Mouse (Mus musculus): ENCODE measurements at regions not wholly inside any gene's neighbourhood (a gene's known extent, or its start where the extent isn't known, plus 50 kb on each side); places are given as distances from the start of the nearest gene placed in this dataset.

- H3K4me1 ChIP-seq (ENCODE audit: control insufficient read depth in 1 of 2, insufficient read depth in 2 of 2, low read length in 2 of 2), result no peaks in the 10 kb centered on the region
- TF ChIP-seq MAFK (IDR thresholded peaks at IDR 0.05; ENCODE audit: borderline replicate concordance, low read depth, low read length) (no peak), E2F4 (IDR thresholded peaks at IDR 0.05; ENCODE audit: borderline replicate concordance, low read depth, low read length) (no peak), POLR2AphosphoS5 (IDR thresholded peaks at IDR 0.05; ENCODE audit: borderline replicate concordance, low read depth, low read length) (no peak), NELFE (IDR thresholded peaks at IDR 0.05; ENCODE audit: low read depth, low read length) (no peak), SMC3 (IDR thresholded peaks at IDR 0.05; ENCODE audit: low read depth, low read length) (no peak), JUND (IDR thresholded peaks at IDR 0.05; ENCODE audit: low read depth, low read length) (no peak), POLR2A (IDR thresholded peaks at IDR 0.05; ENCODE audit: control insufficient read depth in 1 of 2, insufficient read depth in 1 of 2, low read depth in 1 of 2, low read length in 2 of 2, poor library complexity in 1 of 2) (no peak), MXI1 (IDR thresholded peaks at IDR 0.05; ENCODE audit: low read depth, low read length) (no peak), ZNF384 (IDR thresholded peaks at IDR 0.05; ENCODE audit: low read depth, low read length) (no peak), CHD1 (IDR thresholded peaks at IDR 0.05; ENCODE audit: low read depth, low read length) (no peak), CHD2 (IDR thresholded peaks at IDR 0.05; ENCODE audit: low read length) (no peak), ZMIZ1 (IDR thresholded peaks at IDR 0.05; ENCODE audit: low read depth, low read length) (no peak), MYB (IDR thresholded peaks at IDR 0.05; ENCODE audit: low read depth, low read length) (no peak), CTCF (IDR thresholded peaks at IDR 0.05 in 2 of 3, conservative IDR thresholded peaks at IDR 0.05 in 1 of 3; ENCODE audit: control insufficient read depth in 1 of 3, insufficient read depth in 1 of 3, low read depth in 2 of 3, low read length in 3 of 3, poor library complexity in 1 of 3, severe bottlenecking in 1 of 3) (no peak), ELF1 (IDR thresholded peaks at IDR 0.05; ENCODE audit: low read depth, low read length) (no peak), BHLHE40 (IDR thresholded peaks at IDR 0.05; ENCODE audit: borderline replicate concordance, low read depth, low read length) (no peak), ETS1 (IDR thresholded peaks at IDR 0.05; ENCODE audit: low read depth, low read length) (no peak), RCOR1 (IDR thresholded peaks at IDR 0.05; ENCODE audit: low read depth, low read length) (no peak)
- H3K27me3 ChIP-seq (ENCODE audit: control insufficient read depth in 1 of 2, insufficient read depth in 2 of 2, low read length in 2 of 2), result no peaks in the 10 kb centered on the region
- no peaks in the 10 kb centered on the region for H3K9me3 ChIP-seq (replicated peaks; ENCODE audit: insufficient read depth, low read length)
- H3K9ac ChIP-seq (ENCODE audit: control insufficient read depth, low read depth, low read length, poor library complexity, severe bottlenecking), result no peak overlapping the region
- DNase-seq (ENCODE audit: low read depth, low spot score), result no peak
- H3K27ac ChIP-seq (ENCODE audit: control insufficient read depth, low read depth, low read length), result no peak overlapping the region
- no peaks in the 10 kb centered on the region for H3K36me3 ChIP-seq (ENCODE audit: control insufficient read depth in 1 of 2, insufficient read depth in 2 of 2, low read length in 2 of 2)
- no peak overlapping the region for H3K4me3 ChIP-seq (ENCODE audit: control insufficient read depth in 1 of 2, insufficient read depth in 1 of 2, low read depth in 2 of 2, low read length in 2 of 2)
- no peaks in the 10 kb centered on the region for H3K79me2 ChIP-seq (ENCODE audit: control insufficient read depth, insufficient read depth, low read length, poor library complexity)
Observed at GRCm38 (mm10) chr14:108199133-108199532, 714.8 kb downstream of the Slitrk1 start.

- no peaks in the 10 kb centered on the region for H3K79me2 ChIP-seq (ENCODE audit: control insufficient read depth, insufficient read depth, low read length, poor library complexity)
- DNase-seq (ENCODE audit: low read depth, low spot score), result peak; percentile 55
- no peak overlapping the region for H3K4me3 ChIP-seq (ENCODE audit: control insufficient read depth in 1 of 2, insufficient read depth in 1 of 2, low read depth in 2 of 2, low read length in 2 of 2)
- peaks cover 0 to 11% of the 10 kb centered on the region in 2 experiments; a peak in 2 of 4 replicates for H3K36me3 ChIP-seq (ENCODE audit: control insufficient read depth in 1 of 2, insufficient read depth in 2 of 2, low read length in 2 of 2)
- no peaks in the 10 kb centered on the region for H3K9me3 ChIP-seq (replicated peaks; ENCODE audit: insufficient read depth, low read length)
- H3K27me3 ChIP-seq (ENCODE audit: control insufficient read depth in 1 of 2, insufficient read depth in 2 of 2, low read length in 2 of 2), result no peaks in the 10 kb centered on the region
- no peak overlapping the region for H3K27ac ChIP-seq (ENCODE audit: control insufficient read depth, low read depth, low read length)
- H3K9ac ChIP-seq (ENCODE audit: control insufficient read depth, low read depth, low read length, poor library complexity, severe bottlenecking), result no peak overlapping the region
- H3K4me1 ChIP-seq (ENCODE audit: control insufficient read depth in 1 of 2, insufficient read depth in 2 of 2, low read length in 2 of 2), result peaks cover 2 to 8% of the 10 kb centered on the region in 2 experiments; a peak in 2 of 4 replicates
- TF ChIP-seq TBP (IDR thresholded peaks at IDR 0.05; ENCODE audit: low read depth, low read length) (no peak), GATA1 (IDR thresholded peaks at IDR 0.05; ENCODE audit: low read depth, low read length) (peak; percentile 57), RAD21 (IDR thresholded peaks at IDR 0.05; ENCODE audit: low read depth, low read length) (no peak), NELFE (IDR thresholded peaks at IDR 0.05; ENCODE audit: low read depth, low read length) (no peak), TAL1 (IDR thresholded peaks at IDR 0.05; ENCODE audit: low read length) (no peak), UBTF (IDR thresholded peaks at IDR 0.05; ENCODE audit: borderline replicate concordance, insufficient read depth, low read depth, low read length) (no peak), MXI1 (IDR thresholded peaks at IDR 0.05; ENCODE audit: low read depth, low read length) (no peak), MAZ (IDR thresholded peaks at IDR 0.05; ENCODE audit: low read depth, low read length) (no peak), ZC3H11A (IDR thresholded peaks at IDR 0.05; ENCODE audit: low read depth, low read length) (no peak), POLR2AphosphoS2 (IDR thresholded peaks at IDR 0.05; ENCODE audit: low read length) (no peak), BHLHE40 (IDR thresholded peaks at IDR 0.05; ENCODE audit: borderline replicate concordance, low read depth, low read length) (no peak), KAT2A (conservative IDR thresholded peaks at IDR 0.05; ENCODE audit: low read depth, low read length) (no peak), ELF1 (IDR thresholded peaks at IDR 0.05; ENCODE audit: low read depth, low read length) (no peak), ZMIZ1 (IDR thresholded peaks at IDR 0.05; ENCODE audit: low read depth, low read length) (no peak), ZNF384 (IDR thresholded peaks at IDR 0.05; ENCODE audit: low read depth, low read length) (no peak), POLR2A (IDR thresholded peaks at IDR 0.05; ENCODE audit: control insufficient read depth in 1 of 2, insufficient read depth in 1 of 2, low read depth in 1 of 2, low read length in 2 of 2, poor library complexity in 1 of 2) (no peak), POLR2AphosphoS5 (IDR thresholded peaks at IDR 0.05; ENCODE audit: borderline replicate concordance, low read depth, low read length) (no peak), SMC3 (IDR thresholded peaks at IDR 0.05; ENCODE audit: low read depth, low read length) (no peak), MYC (IDR thresholded peaks at IDR 0.05; ENCODE audit: low read depth, low read length) (no peak), JUND (IDR thresholded peaks at IDR 0.05; ENCODE audit: low read depth, low read length) (no peak), EP300 (IDR thresholded peaks at IDR 0.05; ENCODE audit: low read depth in 1 of 2, low read length in 2 of 2) (peak; percentile 45 to 71; a peak in 3 of 4 replicates), MAFK (IDR thresholded peaks at IDR 0.05; ENCODE audit: borderline replicate concordance, low read depth, low read length) (no peak), CHD1 (IDR thresholded peaks at IDR 0.05; ENCODE audit: low read depth, low read length) (no peak), MYB (IDR thresholded peaks at IDR 0.05; ENCODE audit: low read depth, low read length) (no peak), TCF12 (IDR thresholded peaks at IDR 0.05; ENCODE audit: low read depth, low read length) (peak; percentile 81)
Observed at GRCm38 (mm10) chr14:108180920-108181319, 733.0 kb downstream of the Slitrk1 start.

Data from MEL (cell line).